Mouse (Mus musculus) myocyte (in vitro differentiated cells): Measurements from ENCODE around the gene Cryzl2.

Experiments
- E2F4 ChIP-seq: IDR thresholded peaks from one replicate; pipeline ENCODE4 v1.6.1; 2011; ENCODE audit warnings: mild to moderate bottlenecking, control low read depth, moderate library complexity; ENCODE audit not compliant: insufficient read depth
- TCF3 ChIP-seq: IDR thresholded peaks from one replicate; pipeline ENCODE4 v1.6.1; 2011; ENCODE audit warnings: low read depth, control low read depth; ENCODE audit not compliant: insufficient read length

DNA sequence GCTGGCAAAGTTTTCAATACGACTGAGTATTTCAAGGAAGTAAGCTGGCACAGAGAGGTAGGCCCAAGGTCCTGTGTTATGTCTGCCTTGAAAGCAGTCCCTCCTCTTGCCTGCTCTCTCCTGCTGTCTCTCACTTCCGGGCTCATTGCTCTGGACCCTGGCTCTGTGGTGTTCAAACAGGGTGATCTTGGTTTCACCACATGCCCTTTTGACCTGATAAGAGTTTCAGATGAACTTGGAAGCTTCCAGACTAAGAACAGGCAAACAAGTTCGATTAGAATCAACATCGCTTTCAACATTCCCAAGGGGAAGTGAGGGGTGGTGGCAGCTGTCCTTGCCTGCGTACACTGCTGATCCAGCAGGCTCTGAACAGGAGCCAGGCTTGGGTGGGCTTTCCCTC, 68.2 kb downstream of the Cryzl2 start:
- TF ChIP-seq E2F4 (no peak), TCF3 (no peak)
